Mouse (Mus musculus) CH12.LX (cell line): ENCODE measurements around the gene Gtf3c1.

Source experiments
- CHD1 ChIP-seq: IDR thresholded peaks from 2 replicates; pipeline ENCODE4 v1.6.1; 2012; ENCODE audit warnings: low read depth, low read length, improper control_type of control experiment, inconsistent platforms
- CHD2 ChIP-seq: IDR thresholded peaks from 2 replicates; pipeline ENCODE4 v1.6.1; 2011; ENCODE audit warnings: low read length, improper control_type of control experiment
- CTCF ChIP-seq, 2 experiments: IDR thresholded peaks in 1 of 2; conservative IDR thresholded peaks in 1 of 2; 2 replicates each; pipeline ENCODE4 v1.5.1; 2011 to 2012; ENCODE audit warnings: low read depth in 2 of 2, low read length in 2 of 2, improper control_type of control experiment in 1 of 2, inconsistent platforms in 1 of 2, mild to moderate bottlenecking in 1 of 2, moderate library complexity in 1 of 2
- E2F4 ChIP-seq: IDR thresholded peaks from 2 replicates; pipeline ENCODE4 v1.6.1; 2011; ENCODE audit warnings: low read depth, low read length, improper control_type of control experiment; ENCODE audit not compliant: insufficient replicate concordance
- ELF1 ChIP-seq: IDR thresholded peaks from 2 replicates; pipeline ENCODE4 v1.6.1; 2014; ENCODE audit warnings: low read depth, mild to moderate bottlenecking, inconsistent platforms, low read length, improper control_type of control experiment
- EP300 ChIP-seq: IDR thresholded peaks from 2 replicates; pipeline ENCODE4 v1.6.1; 2011; ENCODE audit warnings: low read length, improper control_type of control experiment
- KAT2A ChIP-seq: IDR thresholded peaks from 2 replicates; pipeline ENCODE4 v1.6.1; 2012; ENCODE audit warnings: low read length, improper control_type of control experiment, inconsistent platforms; ENCODE audit not compliant: insufficient replicate concordance
- MYC ChIP-seq: IDR thresholded peaks from 2 replicates; pipeline ENCODE4 v1.6.1; 2011; ENCODE audit warnings: low read depth, mild to moderate bottlenecking, improper control_type of control experiment, low read length
- POLR2A ChIP-seq: IDR thresholded peaks from 2 replicates; pipeline ENCODE4 v1.6.1; 2011; ENCODE audit warnings: low read depth, mild to moderate bottlenecking, improper control_type of control experiment, low read length
- USF2 ChIP-seq: conservative IDR thresholded peaks from 2 replicates; pipeline ENCODE4 v1.6.1; 2011; ENCODE audit warnings: low read depth, low read length, improper control_type of control experiment

- no peak for TF ChIP-seq ELF1
- TF ChIP-seq EP300, result no peak
- TF ChIP-seq MYC, result no peak
- TF ChIP-seq POLR2A, result no peak; the same call in 1 of the 2 replicates
- TF ChIP-seq KAT2A, result no peak
- no peak for TF ChIP-seq CTCF (conservative IDR thresholded peaks at IDR 0.05 in 1 of 2, IDR thresholded peaks at IDR 0.05 in 1 of 2; ENCODE audit: low read depth in 2 of 2, low read length in 2 of 2)
- no peak for TF ChIP-seq USF2
- no peak for TF ChIP-seq CHD1
- no peak for TF ChIP-seq CHD2
- TF ChIP-seq E2F4, result no peak
Observed at GRCm38 (mm10) chr7:125630989-125631388, 76.6 kb downstream of the Gtf3c1 start.
